In genomic region chr12:110590804-110591259, GRCm38 (mm10) we compare ENCODE assay signal across 8 mouse cellular contexts. TPM values are rescaled to one million over a fixed set of nuclear protein-coding genes. Genes with fewer than 3 reads are reported as not detected.
A peak's percentile ranks its signal among the peaks of the same experiment; 100 is the strongest.
DNase-seq lines count a peak whose midpoint lies in the region; ATAC-seq and TF ChIP-seq lines count a peak whose summit lies in the region.

No protein-coding gene starts in this region.

- no peak for DNase-seq in heart, postnatal 10 days
- DNase-seq in G1E (ENCODE audit: low spot score): no peak
- no peak for DNase-seq in heart, postnatal 0 days (ENCODE audit: low spot score)
- DNase-seq in midbrain, embryonic 10.5 days (ENCODE audit: low spot score): no peak
- no peak for DNase-seq in right cerebral cortex, postnatal 10 days (ENCODE audit: low spot score in 2 of 2)
- no peak for DNase-seq in cerebellum, adult 9-10 months
- no peak for DNase-seq in left cerebral cortex, adult 9 months (ENCODE audit: low spot score in 2 of 2)

- TF ChIP-seq CTCF in G1E (IDR thresholded peaks at IDR 0.05; ENCODE audit: low read depth, low read length): no peak
- TF ChIP-seq CTCF in heart, postnatal 0 days (IDR thresholded peaks at IDR 0.05; ENCODE audit: low read depth): no peak

- intact Hi-C loops in heart, postnatal 10 days (cut with DNase I): loop anchor here (2.0 kb wide), 1 partner anchor 136 kb away; no protein-coding TSS in a partner anchor

- H3K4me3 ChIP-seq in heart, embryonic 12.5 days: peak overlapping the region; percentile 80
- H3K4me3 ChIP-seq in G1E (ENCODE audit: low read depth, low read length): peak overlapping the region; percentile 76
- H3K4me3 ChIP-seq in heart, postnatal 0 days (ENCODE audit: low read depth, low read length): peak overlapping the region; percentile 85
- H3K4me3 ChIP-seq in midbrain, embryonic 10.5 days: peak overlapping the region; percentile 81

- H3K9me3 ChIP-seq in heart, embryonic 12.5 days (replicated peaks): no peaks in the 10 kb centered on the region
- H3K9me3 ChIP-seq in G1E (replicated peaks): no peaks in the 10 kb centered on the region
- H3K9me3 ChIP-seq in heart, postnatal 0 days (replicated peaks; ENCODE audit: control insufficient read depth, low read length): no peaks in the 10 kb centered on the region
- no peaks in the 10 kb centered on the region for H3K9me3 ChIP-seq in midbrain, embryonic 10.5 days (replicated peaks)

- WGBS in heart, embryonic 12.5 days: 1% methylated on average over 15 of the region's 15 CpGs
- 1% methylated on average over 15 of the region's 15 CpGs for WGBS in heart, postnatal 0 days
- 2% methylated on average over 15 of the region's 15 CpGs for WGBS in midbrain, embryonic 10.5 days

- H3K27me3 ChIP-seq in heart, embryonic 12.5 days (replicated peaks): no peaks in the 10 kb centered on the region
- no peaks in the 10 kb centered on the region for H3K27me3 ChIP-seq in G1E (ENCODE audit: insufficient read depth, low read length)
- no peaks in the 10 kb centered on the region for H3K27me3 ChIP-seq in heart, postnatal 0 days (ENCODE audit: control insufficient read depth, insufficient read depth, low read length)
- no peaks in the 10 kb centered on the region for H3K27me3 ChIP-seq in midbrain, embryonic 10.5 days (ENCODE audit: low read depth, poor library complexity, severe bottlenecking)

- H3K4me1 ChIP-seq in heart, embryonic 12.5 days (replicated peaks): peaks cover 12% of the 10 kb centered on the region
- peaks cover 38% of the 10 kb centered on the region for H3K4me1 ChIP-seq in G1E (ENCODE audit: insufficient read depth, low read depth, low read length)
- peaks cover 12% of the 10 kb centered on the region for H3K4me1 ChIP-seq in heart, postnatal 0 days (ENCODE audit: control insufficient read depth, insufficient read depth)
- peaks cover 21% of the 10 kb centered on the region for H3K4me1 ChIP-seq in midbrain, embryonic 10.5 days

- H3K36me3 ChIP-seq in heart, embryonic 12.5 days: no peaks in the 10 kb centered on the region
- peaks cover 29% of the 10 kb centered on the region for H3K36me3 ChIP-seq in G1E (replicated peaks)
- H3K36me3 ChIP-seq in heart, postnatal 0 days (replicated peaks; ENCODE audit: control insufficient read depth, insufficient read depth, low read length): no peaks in the 10 kb centered on the region
- no peaks in the 10 kb centered on the region for H3K36me3 ChIP-seq in midbrain, embryonic 10.5 days

- peak overlapping the region; percentile 93 for H3K27ac ChIP-seq in heart, embryonic 12.5 days (ENCODE audit: poor library complexity, severe bottlenecking)
- peak overlapping the region; percentile 96 for H3K27ac ChIP-seq in heart, postnatal 0 days (ENCODE audit: low read depth)
- H3K27ac ChIP-seq in midbrain, embryonic 10.5 days (replicated peaks): peak overlapping the region; percentile 94

- peak overlapping the region; percentile 93 for H3K4me2 ChIP-seq in heart, embryonic 12.5 days
- H3K4me2 ChIP-seq in heart, postnatal 0 days (ENCODE audit: low read depth, low read length): peak overlapping the region; percentile 94

- H3K9ac ChIP-seq in heart, embryonic 12.5 days: peak overlapping the region; percentile 81
- H3K9ac ChIP-seq in heart, postnatal 0 days (replicated peaks; ENCODE audit: low read depth, low read length): peak overlapping the region; percentile 77

- TF ChIP-seq EP300 in heart, postnatal 0 days (IDR thresholded peaks at IDR 0.05; ENCODE audit: low read depth): no peak

- ATAC-seq in heart, embryonic 12.5 days (ENCODE audit: insufficient number of reproducible peaks, low FRiP score): peak; percentile 21
- ATAC-seq in G1E (ENCODE audit: extremely low read depth, insufficient number of reproducible peaks, low FRiP score, poor library complexity, severe bottlenecking): peak; percentile 22
- peak; percentile 13 for ATAC-seq in heart, postnatal 0 days (ENCODE audit: insufficient read depth, low read depth)

RNA-seq across cellular contexts. Expression of gene Dync1h1, which starts 10.4 kb away (rescaled TPM):
- polyA plus RNA-seq in heart, embryonic 12.5 days (2016; fragmentation: Nextera tagmentation; extraction: Ambion mirVana): 48.2 and 61.5 TPM in 2 replicates
- total RNA-seq in heart, postnatal 10 days (2021): 100 to 1,000 TPM; 162 to 183 TPM
- total RNA-seq in G1E (2014; fragmentation: Nextera tagmentation) (344 and 349 TPM in 2 replicates), G1E (2017) (112 and 118 TPM in 2 replicates)
- polyA plus RNA-seq in G1E (2012): 231 and 251 TPM in 2 replicates
- total RNA-seq in heart, postnatal 0 days (2014; rRNA removed; ENCODE audit: low replicate concordance): 100 and 126 TPM in 2 replicates
- polyA plus RNA-seq in heart, postnatal 0 days (2015; fragmentation: Nextera tagmentation; extraction: Ambion mirVana): 25.9 and 31.2 TPM in 2 replicates
- polyA plus RNA-seq in midbrain, embryonic 10.5 days (2016; fragmentation: Nextera tagmentation; extraction: Ambion mirVana): 58.9 and 71.5 TPM in 2 replicates
